In genomic region chr2:172674641-172675040, GRCm38 (mm10) we compare ENCODE assay signal across 27 mouse cellular contexts.
"Had no signal": no experiment of that assay in that cellular context is flagged by ENCODE, and none has a peak within 500 bp of the region (broad histone marks: within the 10 kb centered on the region; RNA-seq: fewer than 3 reads in every experiment).

No protein-coding gene starts in this region.

- H3K9me3 ChIP-seq: heart, embryonic 13.5 days; heart, embryonic 15.5 days; hindbrain, embryonic 10.5 days; hindbrain, embryonic 12.5 days; intestine, embryonic 15.5 days; limb, embryonic 12.5 days; liver, embryonic 13.5 days had no signal

- H3K4me3 ChIP-seq: gastrocnemius, adult 2 months; heart, adult 2 months; heart, embryonic 13.5 days; heart, embryonic 15.5 days; hindbrain, embryonic 10.5 days; hindbrain, embryonic 12.5 days; intestine, embryonic 15.5 days; layer of hippocampus, adult 2 months; limb, embryonic 12.5 days; liver, embryonic 13.5 days had no signal

- ATAC-seq: hindbrain, embryonic 16.5 days; inflammation-experienced regulatory T-cells, adult 6 months; intestine, embryonic 15.5 days; intestine, postnatal 0 days had no signal

- H3K4me2 ChIP-seq: heart, embryonic 11.5 days; heart, embryonic 13.5 days; heart, embryonic 15.5 days; hindbrain, embryonic 12.5 days; hindbrain, embryonic 14.5 days; intestine, embryonic 15.5 days; limb, embryonic 12.5 days; liver, embryonic 11.5 days; liver, embryonic 13.5 days had no signal

- DNase-seq: gastrocnemius, adult 2 months; gastrocnemius, postnatal 10 days; gastrocnemius, postnatal 25 days; heart, adult 2 months; heart, postnatal 14 days; heart, postnatal 36 days; kidney, adult 18-20 months; kidney, adult 8-10 months; kidney, postnatal 10 days; kidney, postnatal 25 days; kidney, postnatal 4 days; left cerebral cortex, postnatal 4 days; liver; liver, embryonic 13.5 days had no signal

- H3K4me1 ChIP-seq: heart, embryonic 13.5 days; heart, embryonic 15.5 days; hindbrain, embryonic 12.5 days; intestine, embryonic 15.5 days; liver, embryonic 13.5 days had no signal

- H3K36me3 ChIP-seq: heart, embryonic 13.5 days; heart, embryonic 15.5 days; hindbrain, embryonic 10.5 days; hindbrain, embryonic 12.5 days; intestine, embryonic 15.5 days; limb, embryonic 12.5 days; liver, embryonic 13.5 days had no signal

- H3K27me3 ChIP-seq: intestine, embryonic 15.5 days; liver, embryonic 13.5 days had no signal

- H3K27ac ChIP-seq: gastrocnemius, adult 2 months; heart, adult 2 months; heart, embryonic 13.5 days; heart, embryonic 15.5 days; hindbrain, embryonic 10.5 days; hindbrain, embryonic 12.5 days; hindbrain, embryonic 14.5 days; intestine, embryonic 15.5 days; layer of hippocampus, adult 2 months; limb, embryonic 12.5 days; liver, embryonic 13.5 days had no signal

- H3K9ac ChIP-seq: heart, embryonic 13.5 days; heart, embryonic 15.5 days; hindbrain, embryonic 12.5 days; hindbrain, embryonic 14.5 days; intestine, embryonic 15.5 days; limb, embryonic 12.5 days; liver, embryonic 13.5 days had no signal
